Mouse (Mus musculus) ES-Bruce4 (cell line): ENCODE measurements around the gene Gtf2f2.
A peak's percentile ranks its signal among the peaks of the same experiment; 100 is the strongest.

Experiments used
- CTCF ChIP-seq: IDR thresholded peaks from one replicate; pipeline ENCODE4 v1.8.1; 2011; ENCODE audit warnings: low read depth, low read length
- EP300 ChIP-seq: IDR thresholded peaks from 2 replicates; pipeline ENCODE4 v1.6.1; 2011; ENCODE audit warnings: low read depth, low read length; ENCODE audit not compliant: insufficient read depth

GRCm38 (mm10) chr14:75934359-75934758 is 76.3 kb downstream of the Gtf2f2 start:
- TF ChIP-seq CTCF (peak; percentile 47), EP300 (no peak)
